Mouse (Mus musculus) myocyte (in vitro differentiated cells): ENCODE measurements around the gene Krtap24-1. TPM values are rescaled to one million over a fixed set of nuclear protein-coding genes. Genes with fewer than 3 reads are reported as not detected.

Source experiments
- H3K27me3 ChIP-seq: one replicate; pipeline ENCODE4 v1.6.1; 2011; ENCODE audit not compliant: control insufficient read depth, insufficient read depth, insufficient read length
- H3K36me3 ChIP-seq: one replicate; pipeline ENCODE4 v1.6.1; 2011; ENCODE audit not compliant: control insufficient read depth, insufficient read depth
- H3K4me2 ChIP-seq: one replicate; pipeline ENCODE4 v1.6.1; 2011; ENCODE audit warnings: low read depth, control low read depth
- H3K4me3 ChIP-seq: one replicate; pipeline ENCODE4 v1.5.1; 2011; ENCODE audit warnings: mild to moderate bottlenecking, control low read depth, moderate library complexity
- H3K79me2 ChIP-seq: one replicate; pipeline ENCODE4 v1.6.1; 2011; ENCODE audit not compliant: control insufficient read depth, insufficient read depth
- H3ac ChIP-seq: one replicate; pipeline ENCODE4 v1.6.1; 2011; ENCODE audit not compliant: control insufficient read depth, insufficient read length
- CEBPB ChIP-seq: IDR thresholded peaks from 2 replicates; pipeline ENCODE4 v1.6.1; 2011; ENCODE audit warnings: mild to moderate bottlenecking, moderate library complexity; ENCODE audit not compliant: poor library complexity, insufficient read depth, severe bottlenecking
- E2F4 ChIP-seq: IDR thresholded peaks from one replicate; pipeline ENCODE4 v1.6.1; 2011; ENCODE audit warnings: mild to moderate bottlenecking, control low read depth, moderate library complexity; ENCODE audit not compliant: insufficient read depth
- MAX ChIP-seq: IDR thresholded peaks from one replicate; pipeline ENCODE4 v1.6.1; 2011; ENCODE audit warnings: low read depth, mild to moderate bottlenecking, control low read depth
- MYOD1 ChIP-seq, 3 experiments: IDR thresholded peaks; one replicate each; pipeline ENCODE4 v1.6.1; 2011; ENCODE audit warnings: control low read depth in 2 of 3, low read depth in 2 of 3, mild to moderate bottlenecking in 2 of 3, moderate library complexity in 1 of 3; ENCODE audit not compliant: insufficient read length in 2 of 3, control insufficient read depth in 1 of 3
- MYOG ChIP-seq, 3 experiments: IDR thresholded peaks; one replicate each; pipeline ENCODE4 v1.6.1; 2011; ENCODE audit warnings: control low read depth in 2 of 3, low read depth in 2 of 3, mild to moderate bottlenecking in 2 of 3; ENCODE audit not compliant: insufficient read length in 2 of 3, control insufficient read depth in 1 of 3, insufficient read depth in 1 of 3
- POLR2A ChIP-seq: IDR thresholded peaks from one replicate; pipeline ENCODE4 v1.6.1; 2011; ENCODE audit warnings: low read depth, mild to moderate bottlenecking, control low read depth, moderate library complexity; ENCODE audit not compliant: insufficient read length
- POLR2AphosphoS2 ChIP-seq: IDR thresholded peaks from one replicate; pipeline ENCODE4 v1.6.1; 2011; ENCODE audit warnings: low read depth, control low read depth; ENCODE audit not compliant: insufficient read length
- REST ChIP-seq: IDR thresholded peaks from one replicate; pipeline ENCODE4 v1.6.1; 2011; ENCODE audit warnings: mild to moderate bottlenecking, control low read depth, moderate library complexity; ENCODE audit not compliant: insufficient read depth, insufficient read length
- SRF ChIP-seq: IDR thresholded peaks from one replicate; pipeline ENCODE4 v1.6.1; 2011; ENCODE audit warnings: low read depth; ENCODE audit not compliant: control insufficient read depth, insufficient read length
- TCF12 ChIP-seq: IDR thresholded peaks from one replicate; pipeline ENCODE4 v1.6.1; 2011; ENCODE audit warnings: mild to moderate bottlenecking, control low read depth; ENCODE audit not compliant: poor library complexity, insufficient read depth, severe bottlenecking
- TCF3 ChIP-seq: IDR thresholded peaks from one replicate; pipeline ENCODE4 v1.6.1; 2011; ENCODE audit warnings: low read depth, control low read depth; ENCODE audit not compliant: insufficient read length
- USF1 ChIP-seq: IDR thresholded peaks from one replicate; pipeline ENCODE4 v1.6.1; 2011; ENCODE audit warnings: low read depth, mild to moderate bottlenecking, control low read depth, moderate library complexity
- polyA plus RNA-seq: library from polyadenylated mRNA; unstranded; fragments of >200 nt; fragmentation: generic; extraction: Trizol; gene quantifications from one replicate; pipeline ENCODE4 v1.2.1, GENCODE M21; 2012; ENCODE audit warnings: missing spikeins

Krtap24-1 gene
- polyA plus RNA-seq, 1 experiment = not detected

DNA sequence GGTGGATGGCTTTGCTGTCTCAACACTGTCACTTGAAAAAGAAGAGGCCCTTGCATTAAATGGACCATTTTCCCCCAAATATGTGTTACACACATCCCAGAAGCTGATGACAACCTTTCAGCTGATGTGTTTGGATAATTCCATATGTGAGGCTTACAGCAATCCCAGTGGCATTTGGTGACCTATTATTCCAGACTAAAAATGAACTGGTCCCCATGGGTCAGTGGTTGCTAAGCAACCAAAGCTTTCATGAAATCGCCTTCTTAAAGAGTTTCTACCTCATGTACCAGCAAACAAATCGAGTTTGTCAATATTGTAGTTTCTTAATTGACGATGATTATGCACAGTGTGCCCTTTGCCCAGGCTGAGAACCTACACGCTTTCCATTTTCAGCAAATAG lies 633 bp upstream of the Krtap24-1 start:
- no peak for TF ChIP-seq MYOG (IDR thresholded peaks at IDR 0.05; ENCODE audit: control insufficient read depth in 1 of 3, insufficient read depth in 1 of 3, insufficient read length in 2 of 3, low read depth in 2 of 3)
- no peak for TF ChIP-seq MYOD1 (IDR thresholded peaks at IDR 0.05; ENCODE audit: control insufficient read depth in 1 of 3, insufficient read length in 2 of 3, low read depth in 2 of 3)
- TF ChIP-seq POLR2A = no peak
- TF ChIP-seq E2F4 = no peak
- TF ChIP-seq SRF = no peak
- no peak for TF ChIP-seq MAX
- TF ChIP-seq USF1 = no peak
- Histone ChIP-seq H3K4me2 (no peak overlapping the region), H3K79me2 (no peaks in the 10 kb centered on the region), H3K27me3 (no peaks in the 10 kb centered on the region), H3ac (no peak overlapping the region), H3K4me3 (no peak overlapping the region), H3K36me3 (no peaks in the 10 kb centered on the region)

DNA sequence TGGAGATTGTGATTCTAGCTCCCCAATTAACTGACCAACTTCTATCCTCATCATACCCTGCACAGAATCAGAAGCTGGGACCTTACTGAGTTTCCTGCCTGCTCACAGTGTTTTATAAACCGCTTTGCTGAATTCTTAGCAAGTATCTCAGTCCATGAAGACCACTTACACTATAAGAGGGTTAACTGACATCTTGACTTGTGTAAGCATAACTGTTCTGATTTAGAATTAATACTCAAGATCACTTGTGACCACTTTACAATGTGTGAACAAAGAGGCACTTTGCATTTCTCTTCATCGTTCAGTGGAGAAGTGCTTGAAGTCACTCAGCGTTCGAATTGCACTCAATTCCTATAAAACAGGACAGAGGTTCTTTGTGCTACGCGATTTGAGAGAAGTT lies 7.5 kb downstream of the Krtap24-1 start:
- Histone ChIP-seq H3K27me3 (no peaks in the 10 kb centered on the region), H3ac (no peak overlapping the region), H3K36me3 (no peaks in the 10 kb centered on the region), H3K79me2 (no peaks in the 10 kb centered on the region), H3K4me3 (no peak overlapping the region), H3K4me2 (no peak overlapping the region)
- TF ChIP-seq MYOG (IDR thresholded peaks at IDR 0.05; ENCODE audit: control insufficient read depth in 1 of 3, insufficient read depth in 1 of 3, insufficient read length in 2 of 3, low read depth in 2 of 3) = no peak
- TF ChIP-seq TCF12 = no peak
- TF ChIP-seq POLR2A = no peak

DNA sequence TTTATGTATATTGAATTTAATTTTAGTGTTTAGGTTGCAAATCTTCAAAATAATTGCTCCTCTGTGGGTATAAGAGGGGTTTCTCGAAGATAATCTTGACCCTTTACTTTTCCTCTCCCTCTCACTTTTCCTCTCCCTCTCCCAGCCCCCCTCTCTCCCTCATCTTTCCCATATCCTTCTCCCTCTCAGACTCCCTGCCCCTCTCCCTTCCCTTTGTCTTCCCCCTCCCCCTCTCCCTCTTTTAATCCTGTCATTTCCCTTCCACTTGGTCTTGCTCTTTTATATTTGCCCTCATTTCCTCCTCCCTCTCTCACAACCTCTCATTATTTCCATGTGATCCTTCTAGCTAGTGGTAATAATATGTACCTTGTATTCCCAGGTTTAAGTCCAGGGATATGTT lies 9.6 kb downstream of the Krtap24-1 start:
- Histone ChIP-seq H3K36me3 (no peaks in the 10 kb centered on the region), H3K79me2 (no peaks in the 10 kb centered on the region), H3K4me3 (no peak overlapping the region), H3K27me3 (no peaks in the 10 kb centered on the region), H3ac (no peak overlapping the region), H3K4me2 (no peak overlapping the region)
- no peak for TF ChIP-seq MYOG (IDR thresholded peaks at IDR 0.05; ENCODE audit: control insufficient read depth in 1 of 3, insufficient read depth in 1 of 3, insufficient read length in 2 of 3, low read depth in 2 of 3)

DNA sequence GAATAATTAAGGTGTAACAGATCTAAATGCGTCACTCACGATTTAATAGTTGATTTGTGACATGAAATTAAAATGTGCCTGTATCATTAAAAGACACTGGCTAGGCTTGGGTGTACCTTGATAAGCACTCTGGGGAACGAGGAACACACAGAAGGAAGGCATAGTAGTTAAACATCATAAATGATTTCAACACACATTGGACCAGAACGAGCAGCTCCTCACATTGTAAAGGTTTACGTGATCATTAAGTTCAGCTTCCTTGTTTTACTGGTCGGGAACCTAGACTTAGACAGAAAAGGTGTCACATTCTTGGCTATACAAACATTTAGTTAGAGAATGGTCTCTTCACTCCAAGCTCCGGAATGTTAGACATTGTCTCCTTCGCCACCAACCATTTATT lies 11.8 kb downstream of the Krtap24-1 start:
- TF ChIP-seq SRF = no peak
- no peak for TF ChIP-seq E2F4
- no peak for TF ChIP-seq TCF12
- TF ChIP-seq TCF3 = no peak
- Histone ChIP-seq H3K4me2 (no peak overlapping the region), H3K27me3 (no peaks in the 10 kb centered on the region)

DNA sequence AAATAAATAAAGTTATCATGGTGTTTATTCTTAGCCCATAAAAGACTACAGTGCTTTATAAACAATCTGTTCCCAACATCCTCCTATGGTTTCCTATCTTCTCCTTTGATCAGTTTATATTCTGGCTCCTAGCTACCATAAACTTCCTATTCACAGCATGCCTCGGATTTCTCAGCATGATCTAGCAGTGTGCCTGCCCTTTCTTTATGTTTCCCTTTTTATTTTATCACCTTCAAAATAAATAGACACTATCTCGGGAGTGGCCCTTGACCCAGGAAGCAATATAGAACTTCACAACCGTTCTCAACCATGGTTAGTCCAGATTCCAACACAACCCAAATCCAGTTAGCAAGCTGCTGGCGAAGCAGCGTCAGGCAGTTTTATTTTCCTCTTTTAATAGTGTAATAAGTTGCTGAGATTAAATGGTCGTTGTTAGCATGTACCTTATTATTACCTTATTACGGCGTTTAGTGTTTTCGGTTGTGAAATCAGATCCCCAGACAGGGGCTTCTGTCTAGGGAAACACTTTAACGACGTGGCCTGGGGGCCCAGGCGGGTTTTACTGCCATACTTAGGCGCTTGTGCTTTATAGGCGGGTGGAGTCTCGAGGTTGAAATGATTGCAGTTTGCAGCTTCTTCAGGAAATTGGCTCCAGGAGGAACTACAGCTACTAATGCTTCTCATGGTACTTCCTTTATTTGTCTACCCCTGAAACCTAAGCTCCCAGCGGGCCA lies 12.4 kb downstream of the Krtap24-1 start:
- Histone ChIP-seq H3ac (no peak overlapping the region), H3K27me3 (no peaks in the 10 kb centered on the region), H3K4me2 (no peak overlapping the region), H3K79me2 (no peaks in the 10 kb centered on the region), H3K36me3 (no peaks in the 10 kb centered on the region), H3K4me3 (no peak overlapping the region)
- no peak for TF ChIP-seq MYOD1 (IDR thresholded peaks at IDR 0.05; ENCODE audit: control insufficient read depth in 1 of 3, insufficient read length in 2 of 3, low read depth in 2 of 3)
- TF ChIP-seq TCF12 = no peak
- TF ChIP-seq POLR2A = no peak
- TF ChIP-seq SRF = no peak
- TF ChIP-seq REST = no peak
- TF ChIP-seq POLR2AphosphoS2 = no peak
- no peak for TF ChIP-seq MAX
- TF ChIP-seq MYOG (IDR thresholded peaks at IDR 0.05; ENCODE audit: control insufficient read depth in 1 of 3, insufficient read depth in 1 of 3, insufficient read length in 2 of 3, low read depth in 2 of 3) = no peak

More for the DNA sequence above, 11.8 kb downstream of the Krtap24-1 start:
- Histone ChIP-seq H3K79me2 (no peaks in the 10 kb centered on the region), H3ac (no peak overlapping the region), H3K36me3 (no peaks in the 10 kb centered on the region), H3K4me3 (no peak overlapping the region)

DNA sequence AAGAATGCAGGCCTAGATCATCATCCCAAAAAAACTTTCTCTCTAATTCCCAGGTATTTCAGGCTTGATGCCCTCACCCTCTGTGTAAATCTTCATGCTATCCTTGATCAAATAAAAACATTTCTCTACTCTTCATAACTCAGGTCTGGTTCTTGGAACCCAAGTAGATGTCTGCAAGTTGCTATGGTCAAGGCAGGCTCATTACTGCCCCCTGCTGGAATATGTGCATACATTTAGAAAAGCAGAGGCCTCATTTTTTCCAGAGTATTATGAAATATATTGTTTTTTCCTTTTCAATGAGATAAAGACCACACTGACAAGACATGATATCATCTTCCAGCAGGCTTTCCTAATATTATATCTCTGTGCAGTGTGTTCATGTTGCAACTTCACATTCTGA lies 19.3 kb downstream of the Krtap24-1 start:
- TF ChIP-seq MYOG (IDR thresholded peaks at IDR 0.05; ENCODE audit: control insufficient read depth in 1 of 3, insufficient read depth in 1 of 3, insufficient read length in 2 of 3, low read depth in 2 of 3) = no peak
- TF ChIP-seq CEBPB = no peak
- TF ChIP-seq SRF = no peak
- TF ChIP-seq TCF3 = no peak
- TF ChIP-seq MAX = no peak
- no peak for TF ChIP-seq REST
- no peak for TF ChIP-seq POLR2A
- Histone ChIP-seq H3K36me3 (no peaks in the 10 kb centered on the region), H3K79me2 (no peaks in the 10 kb centered on the region), H3K4me3 (no peak overlapping the region), H3K4me2 (no peak overlapping the region), H3ac (no peak overlapping the region), H3K27me3 (no peaks in the 10 kb centered on the region)
